Mouse (Mus musculus): ENCODE data around the gene Acyp2.
"Not testable (repeated sequence)": the region's sequence is repeated elsewhere in the genome, so short reads cannot be mapped to it uniquely, and the experiment has no call there.

The Acyp2 gene

GRCm38 (mm10) chr11:30649001-30649637 lies at the start of gene Acyp2:
Gene Acyp2 (minus strand): TSS chr11:30649587.
- DNase-seq: peak; percentile 85

GRCm38 (mm10) chr11:30689421-30689820 lies 40.0 kb upstream of the Acyp2 start:
- DNase-seq: no peak

- no peak for DNase-seq
Measured at GRCm38 (mm10) chr11:30676086-30676485, 26.7 kb upstream of the Acyp2 start.

- no peak for DNase-seq
Measured at GRCm38 (mm10) chr11:30672719-30673118, 23.3 kb upstream of the Acyp2 start.

GRCm38 (mm10) chr11:30663001-30663400 lies 13.6 kb upstream of the Acyp2 start:
- no peak for DNase-seq

- no peak for DNase-seq
Measured at GRCm38 (mm10) chr11:30662591-30662990, 13.2 kb upstream of the Acyp2 start.

- DNase-seq: no peak
Measured at GRCm38 (mm10) chr11:30657069-30657468, 7.7 kb upstream of the Acyp2 start.

- DNase-seq: no peak
Measured at GRCm38 (mm10) chr11:30656060-30656459, 6.7 kb upstream of the Acyp2 start.

- no peak for DNase-seq
Measured at GRCm38 (mm10) chr11:30650416-30650815, 1.0 kb upstream of the Acyp2 start.

GRCm38 (mm10) chr11:30635674-30636073 lies 13.7 kb downstream of the Acyp2 start:
- no peak for DNase-seq

GRCm38 (mm10) chr11:30630514-30630913 lies 18.9 kb downstream of the Acyp2 start:
- no peak for DNase-seq

- DNase-seq: no peak
Measured at GRCm38 (mm10) chr11:30623218-30623617, 26.2 kb downstream of the Acyp2 start.

- DNase-seq: not testable (repeated sequence)
Measured at GRCm38 (mm10) chr11:30621386-30622363, 27.7 kb downstream of the Acyp2 start.

GRCm38 (mm10) chr11:30618235-30618634 lies 31.2 kb downstream of the Acyp2 start:
- DNase-seq: no peak

GRCm38 (mm10) chr11:30617571-30618097 lies 31.8 kb downstream of the Acyp2 start:
- DNase-seq: no peak

- DNase-seq: no peak
Measured at GRCm38 (mm10) chr11:30615977-30616376, 33.4 kb downstream of the Acyp2 start.

- no peak for DNase-seq
Measured at GRCm38 (mm10) chr11:30613916-30614546, 35.4 kb downstream of the Acyp2 start.

- no peak for DNase-seq
Measured at GRCm38 (mm10) chr11:30612699-30613098, 36.7 kb downstream of the Acyp2 start.

GRCm38 (mm10) chr11:30609247-30609646 lies 40.1 kb downstream of the Acyp2 start:
- DNase-seq: no peak

GRCm38 (mm10) chr11:30607587-30608518 lies 41.5 kb downstream of the Acyp2 start:
- DNase-seq: no peak

GRCm38 (mm10) chr11:30597259-30597658 lies 52.1 kb downstream of the Acyp2 start:
- no peak for DNase-seq

GRCm38 (mm10) chr11:30580008-30580407 lies 69.4 kb downstream of the Acyp2 start:
- no peak for DNase-seq
